Mouse (Mus musculus): Measurements from ENCODE around the gene Mbtd1. TPM values are rescaled to one million over a fixed set of nuclear protein-coding genes. Genes with fewer than 3 reads are reported as not detected.

Gene Mbtd1
- polyA plus RNA-seq, 1 experiment, result not detected

DNA sequence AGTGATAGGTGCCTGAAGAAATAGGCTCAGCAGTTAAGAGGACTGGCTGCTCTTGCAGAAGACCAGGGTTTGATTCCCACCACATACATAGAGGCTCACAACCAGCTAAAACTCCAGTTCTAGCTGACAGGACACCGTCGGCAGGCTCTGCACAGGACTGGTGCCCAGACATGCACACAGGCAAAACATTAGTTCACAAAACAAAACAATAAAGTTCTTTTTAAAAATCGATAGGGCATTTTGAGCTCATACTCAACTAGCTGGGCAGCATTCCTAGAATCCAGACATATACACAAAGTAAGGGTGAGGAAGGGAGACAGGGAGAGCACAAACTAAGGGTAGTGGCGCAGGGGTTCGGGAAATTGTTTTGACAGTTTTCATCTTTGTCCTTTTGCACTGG, 108.9 kb downstream of the Mbtd1 start:
- no peak for TF ChIP-seq POLR2A (IDR thresholded peaks at IDR 0.05; ENCODE audit: insufficient read depth, low read depth, low read length)
- TF ChIP-seq CTCF (IDR thresholded peaks at IDR 0.05; ENCODE audit: insufficient read depth, low read depth, low read length), result no peak
- 29% methylated on average over 5 of the region's 5 CpGs for WGBS
- H3K4me1 ChIP-seq (ENCODE audit: control insufficient read depth, insufficient read depth, low read length), result 0 out of 2 replicates have a peak, but pooled peaks cover 2% of the 10 kb centered on the region
- H3K4me3 ChIP-seq (ENCODE audit: insufficient read depth, low read depth, low read length), result peak overlapping the region; percentile 66; the same call in 1 of the 2 replicates
- peak overlapping the region; percentile 100 for H3K27ac ChIP-seq (ENCODE audit: insufficient read depth, low read depth, low read length)

GRCm38 (mm10) chr11:93995111-93995719, 109.6 kb downstream of the Mbtd1 start:
- peak overlapping the region; percentile 66 for H3K4me3 ChIP-seq (ENCODE audit: insufficient read depth, low read depth, low read length)
- TF ChIP-seq CTCF (IDR thresholded peaks at IDR 0.05; ENCODE audit: insufficient read depth, low read depth, low read length) (no peak), POLR2A (IDR thresholded peaks at IDR 0.05; ENCODE audit: insufficient read depth, low read depth, low read length) (no peak)
- H3K27ac ChIP-seq (ENCODE audit: insufficient read depth, low read depth, low read length), result peak overlapping the region; percentile 100
- H3K4me1 ChIP-seq (ENCODE audit: control insufficient read depth, insufficient read depth, low read length), result 0 out of 2 replicates have a peak, but pooled peaks cover 2% of the 10 kb centered on the region
- 2% methylated on average over 15 of the region's 15 CpGs for WGBS

GRCm38 (mm10) chr11:93995720-93996305, 110.2 kb downstream of the Mbtd1 start, which contains the start of gene Spag9:
Spag9 (plus strand) TSS chr11:93996091.
- under 1% methylated on average over 66 of the region's 70 CpGs for WGBS
- H3K4me3 ChIP-seq (ENCODE audit: insufficient read depth, low read depth, low read length), result peak within 1 kb of the TSS; percentile 66
- peak within 1 kb of the TSS; percentile 100 for H3K27ac ChIP-seq (ENCODE audit: insufficient read depth, low read depth, low read length)
- TF ChIP-seq POLR2A (IDR thresholded peaks at IDR 0.05; ENCODE audit: insufficient read depth, low read depth, low read length) (peak; percentile 83), CTCF (IDR thresholded peaks at IDR 0.05; ENCODE audit: insufficient read depth, low read depth, low read length) (no peak)
- 0 out of 2 replicates have a peak, but pooled peaks cover 2% of the 10 kb centered on the region for H3K4me1 ChIP-seq (ENCODE audit: control insufficient read depth, insufficient read depth, low read length)

Other genes starting within 250 kb of the Mbtd1 start
- not detected in 2 replicates for gene Utp18, start 86 bp upstream of the Mbtd1 start, polyA plus RNA-seq (2012; ENCODE audit: insufficient read depth, insufficient read length, low replicate concordance, missing spikeins)
- gene Nme2, start 70.4 kb downstream of the Mbtd1 start, polyA plus RNA-seq (2012; ENCODE audit: insufficient read depth, insufficient read length, low replicate concordance, missing spikeins), result not detected in 2 replicates
- not detected in 2 replicates for gene Gm20390, start 82.4 kb downstream of the Mbtd1 start, polyA plus RNA-seq (2012; ENCODE audit: insufficient read depth, insufficient read length, low replicate concordance, missing spikeins)
- not detected in 2 replicates for gene Nme1, start 82.7 kb downstream of the Mbtd1 start, polyA plus RNA-seq (2012; ENCODE audit: insufficient read depth, insufficient read length, low replicate concordance, missing spikeins)
- gene Spag9, start 110.2 kb downstream of the Mbtd1 start, polyA plus RNA-seq (2012; ENCODE audit: insufficient read depth, insufficient read length, low replicate concordance, missing spikeins), result 93.3 and 117 TPM in 2 replicates

Measured in olfactory bulb, adult 2 months (tissue).